Mouse (Mus musculus): ENCODE measurements around the gene Svs5.

The Svs5 gene

DNA sequence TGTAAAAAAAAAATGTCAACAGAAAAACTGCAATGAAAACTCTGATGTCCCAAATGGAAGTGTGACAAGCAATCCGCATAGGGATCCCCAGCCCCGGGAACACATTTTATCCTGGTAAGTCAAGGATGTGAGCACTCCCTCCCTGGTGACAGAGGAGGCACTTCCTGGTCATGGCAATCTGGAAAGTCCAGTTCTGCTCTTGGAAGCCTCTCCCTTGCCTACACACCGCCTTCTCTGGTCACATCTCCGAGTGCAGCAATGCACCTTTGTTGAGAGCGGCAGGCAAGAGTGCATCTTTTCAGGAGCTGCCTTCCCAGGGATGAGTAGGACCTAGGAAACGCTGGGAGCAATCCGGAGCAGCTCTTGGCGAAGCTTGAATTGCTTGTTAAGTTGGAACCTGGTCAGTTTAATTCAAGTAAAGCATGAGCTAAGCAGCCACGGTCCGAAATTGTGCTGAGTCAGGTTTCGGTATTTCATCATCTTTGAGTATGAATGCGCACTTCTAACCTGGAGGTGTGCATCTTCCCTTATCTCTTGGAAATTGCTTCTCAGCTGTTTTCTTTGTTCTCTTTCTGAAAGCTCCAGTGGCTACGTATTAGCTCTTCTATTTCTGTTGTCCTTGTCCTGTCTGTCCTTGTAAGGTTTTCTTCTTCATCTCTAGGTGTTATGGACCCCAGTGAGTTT lies 28.6 kb downstream of the Svs5 start:
- Histone ChIP-seq H3K27me3 (ENCODE audit: control insufficient read depth, insufficient read depth, low read length, poor library complexity, severe bottlenecking) (no peaks in the 10 kb centered on the region), H3K36me3 (ENCODE audit: control insufficient read depth, insufficient read depth, low read length, poor library complexity, severe bottlenecking) (no peaks in the 10 kb centered on the region)
- no peak for DNase-seq (ENCODE audit: low read depth, low spot score)

DNA sequence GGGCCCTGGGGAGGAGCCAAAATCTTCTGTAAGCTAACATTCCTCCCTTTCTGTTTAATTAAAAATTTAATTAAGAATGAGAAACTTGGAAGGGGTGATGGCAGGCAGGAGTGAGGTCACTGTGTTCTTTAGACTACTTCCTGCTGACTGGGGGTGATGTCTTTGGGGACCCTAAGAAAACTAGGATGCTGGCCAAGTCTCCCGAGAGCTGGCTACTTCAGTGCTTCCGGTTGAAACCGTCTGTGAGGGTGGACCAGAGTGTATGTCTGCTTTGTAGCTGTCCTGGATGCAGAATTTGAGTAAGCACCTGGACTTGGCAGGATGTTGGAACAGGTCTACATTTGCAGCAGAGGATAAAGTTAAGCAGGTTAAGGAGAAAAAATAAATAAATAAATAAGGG lies 34.4 kb downstream of the Svs5 start:
- no peak for DNase-seq (ENCODE audit: low read depth, low spot score)
- H3K36me3 ChIP-seq (ENCODE audit: control insufficient read depth, insufficient read depth, low read length, poor library complexity, severe bottlenecking): no peaks in the 10 kb centered on the region
- H3K27me3 ChIP-seq (ENCODE audit: control insufficient read depth, insufficient read depth, low read length, poor library complexity, severe bottlenecking): no peaks in the 10 kb centered on the region

DNA sequence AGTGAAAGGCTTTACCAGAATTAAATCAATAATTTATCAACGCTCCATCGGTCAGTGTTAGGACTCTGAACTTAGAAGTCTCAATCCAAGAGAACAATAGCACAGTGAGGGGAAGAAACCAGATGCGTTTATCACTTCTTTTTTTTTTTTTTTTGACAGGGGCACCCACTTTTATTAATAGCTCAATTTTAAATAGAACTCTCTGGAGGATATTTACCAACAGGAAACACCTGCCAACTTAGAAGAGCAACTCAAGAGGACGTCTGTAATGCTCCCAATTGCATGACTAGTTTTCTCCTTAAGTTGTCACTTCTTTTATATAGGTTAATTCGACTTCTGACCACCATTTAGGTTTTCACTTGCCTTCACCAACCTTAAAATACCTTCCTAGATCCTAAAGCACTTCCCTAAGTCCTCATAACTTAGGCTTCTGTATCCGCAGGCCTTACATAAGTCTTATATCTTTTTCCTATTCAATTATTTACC lies 36.1 kb downstream of the Svs5 start:
- Histone ChIP-seq H3K27me3 (ENCODE audit: control insufficient read depth, insufficient read depth, low read length, poor library complexity, severe bottlenecking) (no peaks in the 10 kb centered on the region), H3K36me3 (ENCODE audit: control insufficient read depth, insufficient read depth, low read length, poor library complexity, severe bottlenecking) (no peaks in the 10 kb centered on the region)
- peak; percentile 52 for DNase-seq (ENCODE audit: low read depth, low spot score)

DNA sequence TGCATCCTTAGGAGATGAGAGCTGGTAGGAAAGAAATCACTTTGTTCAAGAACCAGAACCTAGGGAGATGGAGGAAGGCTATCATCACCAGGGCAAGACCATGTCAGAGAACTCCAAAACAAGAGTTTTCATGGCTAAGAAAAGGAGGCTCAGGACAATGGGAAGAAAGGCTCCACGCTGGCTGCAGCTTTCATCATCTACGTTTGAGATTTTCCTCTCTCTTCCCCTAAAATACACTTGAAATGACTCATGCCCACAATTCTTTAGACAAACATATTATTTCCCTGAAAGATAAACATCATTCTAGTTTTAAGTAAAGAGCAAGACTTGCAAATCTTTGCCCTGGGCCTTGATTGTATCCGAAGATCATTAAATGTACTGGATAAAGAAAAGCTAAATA lies 38.8 kb downstream of the Svs5 start:
- Histone ChIP-seq H3K36me3 (ENCODE audit: control insufficient read depth, insufficient read depth, low read length, poor library complexity, severe bottlenecking) (no peaks in the 10 kb centered on the region), H3K27me3 (ENCODE audit: control insufficient read depth, insufficient read depth, low read length, poor library complexity, severe bottlenecking) (no peaks in the 10 kb centered on the region)
- no peak for DNase-seq (ENCODE audit: low read depth, low spot score)

DNA sequence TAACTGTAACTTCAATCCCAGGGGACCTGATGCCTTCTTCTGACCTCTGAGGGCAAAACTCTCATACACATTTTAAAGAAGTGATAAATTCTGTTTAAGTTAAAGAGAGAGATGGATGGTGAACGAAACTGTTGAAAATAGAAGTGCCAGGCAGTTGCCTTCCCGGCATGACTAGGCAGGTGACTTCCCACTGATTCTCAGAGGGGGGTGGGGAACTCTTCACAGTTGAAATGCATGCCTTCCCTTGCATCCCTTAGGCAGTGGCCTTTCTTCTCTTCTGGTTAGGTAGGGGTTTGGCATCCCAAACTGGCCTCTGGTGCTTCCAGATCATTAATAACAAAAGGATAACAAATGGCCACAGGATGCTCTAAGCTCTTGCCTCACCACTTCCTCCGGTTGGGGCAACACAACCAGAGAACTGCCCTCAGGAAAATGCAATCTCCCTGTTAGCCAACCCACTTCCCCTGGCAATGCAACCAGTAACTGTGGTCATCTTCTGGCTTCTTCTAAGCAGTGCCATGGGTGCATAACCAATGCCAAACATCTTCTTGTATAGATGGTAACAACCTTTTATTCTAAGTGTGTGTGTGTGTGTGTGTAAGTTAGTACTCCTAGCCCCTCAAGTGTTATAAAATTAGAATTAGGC lies 40.0 kb downstream of the Svs5 start:
- DNase-seq (ENCODE audit: low read depth, low spot score): peak; percentile 45
- H3K36me3 ChIP-seq (ENCODE audit: control insufficient read depth, insufficient read depth, low read length, poor library complexity, severe bottlenecking): no peaks in the 10 kb centered on the region

DNA sequence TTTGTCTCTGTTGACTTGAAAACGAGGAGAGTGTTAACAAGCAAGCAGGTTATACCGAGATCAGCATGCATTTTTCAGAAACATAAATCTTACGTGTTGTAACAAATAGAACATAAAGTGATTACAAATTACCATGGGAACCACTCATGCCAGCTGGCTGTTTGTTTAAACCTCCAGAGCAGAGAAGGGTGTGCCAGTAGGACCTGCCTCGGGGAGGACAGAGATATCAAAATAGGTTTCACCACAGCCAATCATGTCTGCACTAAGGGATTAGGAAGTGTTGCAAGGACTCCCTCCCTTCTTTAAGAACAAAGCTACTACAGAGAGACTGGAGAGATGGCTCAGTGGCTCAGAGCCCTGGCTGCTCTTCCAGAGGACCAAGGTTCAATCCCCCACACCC lies 40.6 kb downstream of the Svs5 start:
- H3K27me3 ChIP-seq (ENCODE audit: control insufficient read depth, insufficient read depth, low read length, poor library complexity, severe bottlenecking): no peaks in the 10 kb centered on the region
- DNase-seq (ENCODE audit: low read depth, low spot score): no peak
- H3K36me3 ChIP-seq (ENCODE audit: control insufficient read depth, insufficient read depth, low read length, poor library complexity, severe bottlenecking): no peaks in the 10 kb centered on the region

More for the DNA sequence above, 40.0 kb downstream of the Svs5 start:
- H3K27me3 ChIP-seq (ENCODE audit: control insufficient read depth, insufficient read depth, low read length, poor library complexity, severe bottlenecking): no peaks in the 10 kb centered on the region

DNA sequence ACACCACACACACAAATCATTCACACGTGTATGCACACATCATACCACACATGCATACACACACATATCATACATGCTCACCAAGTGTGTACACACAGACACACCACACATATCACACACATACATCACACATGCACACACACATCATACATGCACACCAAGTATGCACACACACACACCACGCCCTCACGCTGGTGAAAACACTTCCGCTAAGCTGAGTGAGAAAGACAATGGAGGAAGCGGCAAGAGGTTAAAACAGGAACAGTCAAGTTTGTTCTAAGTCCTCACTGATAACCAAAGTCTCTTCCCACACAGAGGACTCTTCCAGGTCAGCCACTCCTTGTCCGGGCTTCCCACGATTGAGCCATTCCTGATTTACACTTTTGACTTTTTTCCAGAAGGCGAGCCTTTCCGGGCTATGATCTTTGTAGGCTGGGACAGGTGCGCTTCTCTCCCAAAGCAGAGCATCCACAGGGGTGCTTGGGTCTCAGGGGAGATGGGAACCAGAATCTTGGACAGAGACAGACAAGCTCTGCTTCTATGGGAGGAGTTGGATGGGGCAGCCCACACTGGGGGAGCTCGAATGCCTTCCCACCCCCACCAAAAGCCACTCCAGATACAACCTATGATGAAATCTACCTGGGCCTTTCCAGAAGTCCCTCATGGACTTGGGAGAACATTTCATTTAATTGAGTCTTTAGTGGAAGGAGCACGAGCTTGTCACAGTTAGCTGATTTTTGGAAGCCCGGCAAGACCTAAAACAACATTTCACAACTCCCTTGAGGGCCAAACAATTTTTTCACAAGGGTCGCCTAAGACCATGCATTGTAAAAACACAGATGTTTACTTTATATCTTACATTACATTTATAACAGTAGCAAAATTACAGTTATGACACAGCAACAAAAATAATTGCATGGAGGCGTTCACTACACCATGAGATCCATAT lies 45.2 kb downstream of the Svs5 start:
- H3K27me3 ChIP-seq (ENCODE audit: control insufficient read depth, insufficient read depth, low read length, poor library complexity, severe bottlenecking): no peaks in the 10 kb centered on the region
- no peaks in the 10 kb centered on the region for H3K36me3 ChIP-seq (ENCODE audit: control insufficient read depth, insufficient read depth, low read length, poor library complexity, severe bottlenecking)
- no peak for DNase-seq (ENCODE audit: low read depth, low spot score)

DNA sequence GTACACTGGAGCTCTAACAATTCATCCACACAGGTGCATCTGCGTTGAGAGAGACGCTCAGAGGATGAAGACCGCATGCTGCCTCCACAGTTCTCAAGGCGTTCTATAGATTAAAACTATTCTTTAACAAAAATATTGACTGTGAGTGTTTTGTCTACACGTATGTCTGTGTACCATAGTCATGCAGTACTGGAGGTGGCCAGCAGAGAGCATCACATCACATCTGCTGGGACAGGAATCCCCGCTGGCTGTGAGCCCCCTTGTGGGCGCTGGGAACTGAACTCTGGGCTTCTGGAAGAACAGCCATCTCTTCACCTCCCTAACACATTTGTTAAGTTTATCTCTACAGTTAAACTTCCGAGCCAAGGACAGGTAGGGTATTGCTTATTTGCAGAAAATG lies 49.2 kb downstream of the Svs5 start:
- Histone ChIP-seq H3K27me3 (ENCODE audit: control insufficient read depth, insufficient read depth, low read length, poor library complexity, severe bottlenecking) (no peaks in the 10 kb centered on the region; the same call in 1 of the 2 replicates), H3K36me3 (ENCODE audit: control insufficient read depth, insufficient read depth, low read length, poor library complexity, severe bottlenecking) (no peaks in the 10 kb centered on the region)
- peak; percentile 50 for DNase-seq (ENCODE audit: low read depth, low spot score)

DNA sequence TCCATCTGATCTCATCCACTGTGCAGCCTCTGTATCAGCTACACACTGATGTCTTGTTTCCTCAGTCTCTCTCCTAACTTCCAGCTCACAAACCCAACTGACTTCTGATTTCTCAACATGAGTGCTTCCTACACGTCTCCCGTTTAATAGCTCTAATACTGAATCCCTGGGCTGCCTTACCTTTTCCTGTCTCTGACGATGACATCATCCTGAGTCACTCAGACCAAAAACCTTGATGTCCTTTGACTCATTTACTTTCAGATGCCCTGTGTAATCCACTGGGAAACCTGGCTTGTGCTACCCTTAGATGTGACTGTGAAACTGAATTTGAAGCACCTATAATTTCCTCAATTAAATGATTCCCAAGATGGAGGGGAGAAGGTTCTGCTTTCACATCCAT lies 50.4 kb downstream of the Svs5 start:
- Histone ChIP-seq H3K27me3 (ENCODE audit: control insufficient read depth, insufficient read depth, low read length, poor library complexity, severe bottlenecking) (no peaks in the 10 kb centered on the region; the same call in 1 of the 2 replicates), H3K36me3 (ENCODE audit: control insufficient read depth, insufficient read depth, low read length, poor library complexity, severe bottlenecking) (no peaks in the 10 kb centered on the region)
- no peak for DNase-seq (ENCODE audit: low read depth, low spot score)

Measured in splenic B cell, adult 2 months (primary cell).